12 mouse cellular contexts compared by ENCODE assay signal in the genomic region with DNA sequence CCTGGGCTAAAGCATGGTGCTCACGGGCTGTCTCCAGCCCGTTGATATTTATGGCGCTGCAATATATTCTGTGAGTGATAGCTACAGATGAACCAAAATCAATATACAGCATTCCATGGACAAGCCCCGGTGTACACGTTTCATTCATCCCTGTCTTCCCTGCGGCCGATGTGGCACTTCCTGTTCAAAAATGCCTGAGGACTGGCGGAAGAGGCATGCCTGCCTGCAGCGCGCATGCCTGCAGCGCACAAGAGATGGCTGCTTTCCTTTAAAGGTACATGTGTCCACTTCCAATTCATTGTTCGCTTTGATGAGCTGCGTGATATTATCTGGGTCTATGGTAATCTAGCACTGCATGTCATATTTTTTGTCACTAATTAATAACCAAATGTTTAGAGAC.
DNase-seq lines count a peak whose midpoint lies in the region; ATAC-seq lines count a peak whose summit lies in the region.
"Had no signal": no experiment of that assay in that cellular context is flagged by ENCODE, and none has a peak within 500 bp of the region (broad histone marks: within the 10 kb centered on the region; RNA-seq: fewer than 3 reads in every experiment).

No protein-coding gene starts in this region.

- H3K9me3 ChIP-seq in neural tube, embryonic 12.5 days: no peaks in the 10 kb centered on the region
- H3K9me3 ChIP-seq in heart, embryonic 10.5 days: no peaks in the 10 kb centered on the region
- H3K9me3 ChIP-seq in intestine, embryonic 15.5 days: no peaks in the 10 kb centered on the region

- no peaks in the 10 kb centered on the region for H3K36me3 ChIP-seq in neural tube, embryonic 12.5 days
- no peaks in the 10 kb centered on the region for H3K36me3 ChIP-seq in heart, embryonic 10.5 days
- H3K36me3 ChIP-seq in intestine, embryonic 15.5 days: no peaks in the 10 kb centered on the region

- 0 out of 2 replicates have a peak overlapping the region, but pooled peaks have one; percentile 16 for H3K4me2 ChIP-seq in neural tube, embryonic 12.5 days (replicated peaks)
- H3K4me2 ChIP-seq in intestine, embryonic 15.5 days (replicated peaks): peak overlapping the region; percentile 22; the same call in 1 of the 2 replicates

- DNase-seq in neural tube, embryonic 10.5 days (ENCODE audit: extremely low spot score, low spot score): no peak
- no peak for DNase-seq in heart, embryonic 10.5 days (ENCODE audit: low spot score)
- DNase-seq in skeletal muscle tissue, adult 2 months (ENCODE audit: low read depth, low spot score): peak; percentile 8
- DNase-seq in cerebellum, postnatal 4 days (ENCODE audit: low spot score in 2 of 2): no peak
- no peak for DNase-seq in kidney, adult 11 months
- DNase-seq: adrenal gland, adult 2 months; cerebellum, postnatal 25 days; forebrain, postnatal 0 days; layer of hippocampus, postnatal 36 days; retina, postnatal 1 day had no signal

- no peak overlapping the region for H3K4me3 ChIP-seq in neural tube, embryonic 12.5 days
- H3K4me3 ChIP-seq in heart, embryonic 10.5 days: 0 out of 2 replicates have a peak overlapping the region, but pooled peaks have one; percentile 9
- H3K4me3 ChIP-seq in intestine, embryonic 15.5 days (replicated peaks): no peak overlapping the region

- ATAC-seq in neural tube, embryonic 12.5 days (ENCODE audit: low FRiP score, low read depth): no peak
- no peak for ATAC-seq in intestine, embryonic 15.5 days
- ATAC-seq: forebrain, postnatal 0 days had no signal

- 81% methylated on average over 13 of the region's 13 CpGs for WGBS in neural tube, embryonic 12.5 days
- WGBS in heart, embryonic 10.5 days: 84% methylated on average over 13 of the region's 13 CpGs
- WGBS in intestine, embryonic 15.5 days: 71% methylated on average over 13 of the region's 13 CpGs

- no peak overlapping the region for H3K9ac ChIP-seq in neural tube, embryonic 12.5 days
- no peak overlapping the region for H3K9ac ChIP-seq in intestine, embryonic 15.5 days
- H3K9ac ChIP-seq: forebrain, postnatal 0 days had no signal

- H3K27me3 ChIP-seq in neural tube, embryonic 12.5 days (replicated peaks): no peaks in the 10 kb centered on the region
- no peaks in the 10 kb centered on the region for H3K27me3 ChIP-seq in heart, embryonic 10.5 days (ENCODE audit: insufficient read depth, poor library complexity, severe bottlenecking)
- H3K27me3 ChIP-seq in intestine, embryonic 15.5 days (replicated peaks): no peaks in the 10 kb centered on the region

- H3K4me1 ChIP-seq in neural tube, embryonic 12.5 days: no peaks in the 10 kb centered on the region
- no peaks in the 10 kb centered on the region; the same call in 1 of the 2 replicates for H3K4me1 ChIP-seq in heart, embryonic 10.5 days
- no peaks in the 10 kb centered on the region for H3K4me1 ChIP-seq in intestine, embryonic 15.5 days (replicated peaks)

- no peak overlapping the region for H3K27ac ChIP-seq in neural tube, embryonic 12.5 days
- H3K27ac ChIP-seq in heart, embryonic 10.5 days: no peak overlapping the region
- no peak overlapping the region for H3K27ac ChIP-seq in intestine, embryonic 15.5 days
